23 mouse cellular contexts compared by ENCODE assay signal in genomic region chr8:47367029-47367428, GRCm38 (mm10).
DNase-seq lines count a peak whose midpoint lies in the region; ATAC-seq and TF ChIP-seq lines count a peak whose summit lies in the region.
"Had no signal": no experiment of that assay in that cellular context is flagged by ENCODE, and none has a peak within 500 bp of the region (broad histone marks: within the 10 kb centered on the region; RNA-seq: fewer than 3 reads in every experiment).

No protein-coding gene starts in this region.

- H3K36me3 ChIP-seq in heart, embryonic 10.5 days, result no peaks in the 10 kb centered on the region
- no peaks in the 10 kb centered on the region for H3K36me3 ChIP-seq in heart, embryonic 16.5 days (ENCODE audit: control insufficient read depth, insufficient read depth)
- no peaks in the 10 kb centered on the region for H3K36me3 ChIP-seq in liver, postnatal 0 days (replicated peaks; ENCODE audit: insufficient read depth, low read length)
- H3K36me3 ChIP-seq: embryonic facial prominence, embryonic 15.5 days; forebrain, embryonic 10.5 days; hindbrain, embryonic 13.5 days; intestine, embryonic 15.5 days had no signal

- peak; percentile 48 to 63 for DNase-seq in heart, adult 18-20 months
- DNase-seq in heart, embryonic 10.5 days (ENCODE audit: low spot score), result no peak
- no peak for DNase-seq in layer of hippocampus, adult 2 months (ENCODE audit: low spot score in 2 of 2)
- DNase-seq in layer of hippocampus, adult 9-11 months, result no peak
- DNase-seq in gastrocnemius, postnatal 36 days, result no peak
- no peak for DNase-seq in cerebellum, postnatal 25 days
- DNase-seq in liver, postnatal 0 days, result no peak
- DNase-seq: adrenal gland, postnatal 14 days; cerebellum, adult 18-20 months; cerebellum, adult 9-11 months; embryo, embryonic 11 days; gastrocnemius, adult 2 months; gastrocnemius, postnatal 25 days; kidney, adult 18-20 months had no signal

- peaks cover 47% of the 10 kb centered on the region for H3K27me3 ChIP-seq in heart, embryonic 10.5 days (ENCODE audit: insufficient read depth, poor library complexity, severe bottlenecking)
- H3K27me3 ChIP-seq in heart, embryonic 16.5 days (ENCODE audit: control insufficient read depth, insufficient read depth, low read length), result no peaks in the 10 kb centered on the region; the same call in 1 of the 2 replicates
- no peaks in the 10 kb centered on the region for H3K27me3 ChIP-seq in liver, postnatal 0 days (ENCODE audit: insufficient read depth, low read length)
- H3K27me3 ChIP-seq: embryonic facial prominence, embryonic 15.5 days; hindbrain, embryonic 13.5 days; Patski had no signal

- peaks cover 32% of the 10 kb centered on the region for H3K4me1 ChIP-seq in heart, embryonic 10.5 days
- peaks cover 29% of the 10 kb centered on the region for H3K4me1 ChIP-seq in heart, embryonic 16.5 days (ENCODE audit: control insufficient read depth, insufficient read depth, low read length)
- no peaks in the 10 kb centered on the region for H3K4me1 ChIP-seq in liver, postnatal 0 days (ENCODE audit: insufficient read depth)
- H3K4me1 ChIP-seq: hindbrain, embryonic 13.5 days had no signal

- H3K27ac ChIP-seq in heart, embryonic 10.5 days, result no peak overlapping the region
- H3K27ac ChIP-seq in layer of hippocampus, adult 2 months, result no peak overlapping the region
- H3K27ac ChIP-seq in heart, embryonic 16.5 days (ENCODE audit: low read length), result peak overlapping the region; percentile 50
- no peak overlapping the region for H3K27ac ChIP-seq in liver, postnatal 0 days (ENCODE audit: low read depth)
- H3K27ac ChIP-seq: embryonic facial prominence, embryonic 15.5 days; forebrain, embryonic 10.5 days; gastrocnemius, adult 2 months; hindbrain, embryonic 13.5 days; intestine, embryonic 15.5 days had no signal

- no peak overlapping the region for H3K4me3 ChIP-seq in heart, embryonic 10.5 days
- H3K4me3 ChIP-seq in layer of hippocampus, adult 2 months, result no peak overlapping the region
- H3K4me3 ChIP-seq in heart, embryonic 16.5 days (ENCODE audit: low read length), result no peak overlapping the region
- H3K4me3 ChIP-seq in liver, postnatal 0 days (ENCODE audit: low read depth, low read length), result no peak overlapping the region
- H3K4me3 ChIP-seq: embryonic facial prominence, embryonic 15.5 days; erythroblast, embryonic 14.5 days; forebrain, embryonic 10.5 days; gastrocnemius, adult 2 months; hindbrain, embryonic 13.5 days; intestine, embryonic 15.5 days had no signal

- intact Hi-C loops in gastrocnemius, postnatal 36 days (cut with DNase I), result loop anchor here (10.0 kb wide), 2 partner anchors 172 to 692 kb away; no protein-coding TSS in a partner anchor

- ATAC-seq in heart, embryonic 16.5 days (replicated peaks; ENCODE audit: extremely low read depth, insufficient read depth, low FRiP score), result peak; percentile 50; the same call in 1 of the 2 replicates
- ATAC-seq in liver, postnatal 0 days, result no peak
- ATAC-seq: activated CD4-positive, CD25-positive, alpha-beta regulatory T cell, adult 4 months; forebrain, embryonic 14.5 days; intestine, embryonic 15.5 days; Patski had no signal

- H3K4me2 ChIP-seq in heart, embryonic 16.5 days (ENCODE audit: low read depth, low read length), result no peak overlapping the region
- H3K4me2 ChIP-seq in liver, postnatal 0 days (ENCODE audit: low read depth, low read length), result no peak overlapping the region
- H3K4me2 ChIP-seq: embryonic facial prominence, embryonic 15.5 days; hindbrain, embryonic 13.5 days; intestine, embryonic 15.5 days had no signal

- H3K9ac ChIP-seq in heart, embryonic 16.5 days (ENCODE audit: low read length), result no peak overlapping the region
- no peak overlapping the region for H3K9ac ChIP-seq in liver, postnatal 0 days (replicated peaks)
- H3K9ac ChIP-seq: embryonic facial prominence, embryonic 15.5 days; hindbrain, embryonic 13.5 days; intestine, embryonic 15.5 days had no signal

- 45% methylated on average over 6 of the region's 6 CpGs for WGBS in heart, embryonic 10.5 days
- WGBS in heart, embryonic 16.5 days, result 50% methylated on average over 6 of the region's 6 CpGs
- 67% methylated on average over 6 of the region's 6 CpGs for WGBS in liver, postnatal 0 days (ENCODE audit: insufficient replicate concordance)

- peak; percentile 30; the same call in 1 of the 2 replicates for TF ChIP-seq CTCF in layer of hippocampus, adult 2 months (conservative IDR thresholded peaks at IDR 0.05)
- no peak for TF ChIP-seq CTCF in liver, postnatal 0 days (IDR thresholded peaks at IDR 0.05; ENCODE audit: low read depth)

- H3K9me3 ChIP-seq in heart, embryonic 10.5 days, result no peaks in the 10 kb centered on the region; the same call in 1 of the 2 replicates
- H3K9me3 ChIP-seq in heart, embryonic 16.5 days (replicated peaks; ENCODE audit: control insufficient read depth, low read length), result no peaks in the 10 kb centered on the region; the same call in 1 of the 2 replicates
- H3K9me3 ChIP-seq in liver, postnatal 0 days (ENCODE audit: low read length), result no peaks in the 10 kb centered on the region
- H3K9me3 ChIP-seq: embryonic facial prominence, embryonic 15.5 days; forebrain, embryonic 10.5 days; hindbrain, embryonic 13.5 days; intestine, embryonic 15.5 days had no signal

- no peak for TF ChIP-seq EP300 in liver, postnatal 0 days (IDR thresholded peaks at IDR 0.05; ENCODE audit: low read depth)

Comparison
In these comparisons a context has a peak if more than half of its experiments do, and no peak if none do; other contexts are left out.
1. DNase-seq: peak in heart, adult 18-20 months (2 of 2); none in heart, embryonic 10.5 days (single experiment), layer of hippocampus, adult 2 months (0 of 2), layer of hippocampus, adult 9-11 months (single experiment), gastrocnemius, postnatal 36 days (0 of 2), cerebellum, postnatal 25 days (0 of 2) and liver, postnatal 0 days (single experiment).